Mouse (Mus musculus) mouse embryonic stem cell (cell line): ENCODE results near the gene Wdr86.
"Not testable (repeated sequence)": the region's sequence is repeated elsewhere in the genome, so short reads cannot be mapped to it uniquely, and the experiment has no call there.

Experiments
- in situ Hi-C, 2 experiments: fragments of 300-500 bp; cut with MboI; formaldehyde crosslinking; loops; 1 replicate in 1 of 2; 3 replicates in 1 of 2; pipeline ENCODE4 v1.14.3; 2019 to 2020; ENCODE audit warnings: low sequenced_read_pairs in 2 of 2, low pct_unique_long_range_greater_than_20kb in 1 of 2, mixed read lengths in 1 of 2; ENCODE audit not compliant: unreplicated experiment in 1 of 2

The Wdr86 gene

GRCm38 (mm10) chr5:24687696-24688095 is 42.8 kb downstream of the Wdr86 start:
- in situ Hi-C loops = no loop called here

GRCm38 (mm10) chr5:24686671-24687420 is 43.7 kb downstream of the Wdr86 start:
- in situ Hi-C loops = not testable (repeated sequence)

- in situ Hi-C loops = no loop called here
Measured at GRCm38 (mm10) chr5:24686176-24686575, 44.4 kb downstream of the Wdr86 start.

- in situ Hi-C loops = no loop called here
Measured at GRCm38 (mm10) chr5:24685366-24686093, 45.0 kb downstream of the Wdr86 start, which contains the start of gene Nub1. Gene Nub1, plus strand, starts transcription at chr5:24685532.

- in situ Hi-C loops = no loop called here
Measured at GRCm38 (mm10) chr5:24684578-24685365, 45.8 kb downstream of the Wdr86 start.

- in situ Hi-C loops = no loop called here
Measured at GRCm38 (mm10) chr5:24681436-24681835, 49.1 kb downstream of the Wdr86 start.

- in situ Hi-C loops = loop anchor here in 1 of 2 experiments (5.0 to 10.0 kb wide), 2 partner anchors 108 to 331 kb away; no protein-coding TSS in a partner anchor
Measured at GRCm38 (mm10) chr5:24674238-24674637, 56.3 kb downstream of the Wdr86 start.
